Mouse (Mus musculus) ES-E14 (cell line): ENCODE data around the gene Klc3.

ENCODE experiments used
- HCFC1 ChIP-seq: IDR thresholded peaks from 2 replicates; pipeline ENCODE4 v1.6.1; 2012; ENCODE audit warnings: low read length, inconsistent platforms, borderline replicate concordance; ENCODE audit not compliant: insufficient read depth
- MAFK ChIP-seq: IDR thresholded peaks from 2 replicates; pipeline ENCODE4 v1.6.1; 2014; ENCODE audit warnings: mild to moderate bottlenecking, low read depth, low read length, inconsistent platforms; ENCODE audit not compliant: insufficient read depth
- ZNF384 ChIP-seq: IDR thresholded peaks from 2 replicates; pipeline ENCODE4 v1.6.1; 2012; ENCODE audit warnings: low read depth, low read length, inconsistent platforms

GRCm38 (mm10) chr7:19444801-19445200 is 40.9 kb upstream of the Klc3 start:
- TF ChIP-seq ZNF384 (no peak), HCFC1 (no peak), MAFK (no peak)
